Mouse (Mus musculus) kidney, adult 2 months (tissue): ENCODE measurements around the gene B3glct.

Experiments
- CTCF ChIP-seq: fragments of 200-500 bp; conservative IDR thresholded peaks from 2 replicates; pipeline ENCODE4 v1.5.1; 2011; ENCODE audit warnings: low read depth, mild to moderate bottlenecking, control low read depth, low read length, moderate library complexity, mixed read lengths; ENCODE audit not compliant: insufficient read depth, insufficient read length
- POLR2A ChIP-seq: fragments of 200-500 bp; IDR thresholded peaks from one replicate; pipeline ENCODE4 v1.6.1; 2011; ENCODE audit warnings: low read depth, low read length, control low read depth

DNA sequence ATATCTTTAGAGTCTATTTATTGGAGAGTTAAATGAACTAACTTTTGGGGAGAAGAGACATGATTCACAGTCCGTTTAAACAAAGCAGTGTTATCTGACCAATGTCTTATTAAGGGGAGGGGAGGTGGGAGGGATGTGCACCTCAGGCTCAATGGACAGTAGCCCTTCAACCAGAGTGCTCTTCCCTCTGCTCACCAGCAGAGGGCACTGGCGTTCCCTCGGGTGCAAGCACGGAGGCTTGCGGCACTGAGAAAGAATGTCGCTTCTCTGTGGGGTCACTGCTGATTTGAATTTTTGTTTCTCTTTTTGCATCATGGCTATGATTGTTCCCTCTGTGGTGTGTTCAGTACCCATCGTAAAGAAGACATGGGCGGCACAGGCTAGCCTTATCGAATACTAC is 67.0 kb downstream of the B3glct start:
- peak; percentile 25; the same call in 1 of the 2 replicates for TF ChIP-seq CTCF
- no peak for TF ChIP-seq POLR2A
